Mouse (Mus musculus): ENCODE measurements around the gene E430018J23Rik. TPM values are rescaled to one million over a fixed set of nuclear protein-coding genes. Genes with fewer than 3 reads are reported as not detected.
"Not testable (repeated sequence)": the region's sequence is repeated elsewhere in the genome, so short reads cannot be mapped to it uniquely, and the experiment has no call there.

Gene E430018J23Rik
- polyA plus RNA-seq, 1 experiment from 2014 or later = 8.0 TPM

- 17% methylated on average over 8 of the region's 8 CpGs for WGBS
- H3K27ac ChIP-seq = peak overlapping the region; percentile 99; the same call in 1 of the 2 replicates
- no peaks in the 10 kb centered on the region for H3K9me3 ChIP-seq (replicated peaks)
- peaks cover 38% of the 10 kb centered on the region for H3K4me1 ChIP-seq
- no peak overlapping the region; the same call in 1 of the 2 replicates for H3K9ac ChIP-seq
- H3K27me3 ChIP-seq = no peaks in the 10 kb centered on the region
- H3K36me3 ChIP-seq = peaks cover 24% of the 10 kb centered on the region
- H3K4me3 ChIP-seq (replicated peaks) = peak overlapping the region; percentile 85
- no peak for ATAC-seq (replicated peaks; ENCODE audit: low FRiP score)
- H3K4me2 ChIP-seq = peak overlapping the region; percentile 83
These were observed 46.8 kb downstream of the E430018J23Rik start for GRCm38 (mm10) chr7:127346676-127347075.

DNA sequence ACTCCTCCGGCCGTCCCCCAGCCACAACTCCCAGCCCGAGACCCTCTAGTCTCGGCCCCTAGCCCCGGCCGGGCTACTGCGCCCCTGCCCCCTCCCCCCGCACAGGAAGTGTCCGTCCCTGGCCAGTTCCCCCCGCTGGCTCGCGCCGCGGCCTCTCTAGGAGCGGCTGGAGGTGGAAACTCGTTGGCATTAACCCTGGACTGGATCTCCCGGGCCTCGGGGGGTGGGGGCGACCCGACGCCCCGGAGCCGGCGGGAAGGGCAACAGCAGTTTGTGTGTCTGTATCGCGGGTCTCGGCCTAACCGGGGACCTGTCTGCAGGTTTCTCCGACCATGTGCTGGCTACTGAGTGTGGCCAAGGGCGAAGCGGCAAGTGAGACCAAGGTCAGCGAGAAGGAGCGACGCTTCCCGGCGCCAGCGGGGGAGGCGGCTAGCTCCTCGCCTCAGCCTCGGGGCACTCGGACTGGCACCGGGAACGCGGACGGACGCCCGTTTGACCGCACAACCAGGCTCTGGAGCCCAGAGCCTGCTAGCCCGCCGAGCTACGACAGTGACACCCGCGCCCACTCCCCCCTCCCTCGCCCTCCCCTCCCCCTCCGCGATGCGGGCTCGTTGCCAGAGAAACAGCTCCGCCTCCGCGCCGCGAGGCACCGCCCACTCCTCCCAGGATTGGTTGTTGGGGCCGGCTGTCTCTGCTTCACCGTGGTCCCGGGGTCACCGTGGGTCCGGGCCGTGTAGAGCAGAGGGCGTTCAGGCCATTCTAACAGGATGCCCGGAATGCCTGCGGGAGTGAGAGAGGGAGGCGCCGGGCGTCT, 47.7 kb downstream of the E430018J23Rik start, which contains the start of gene Zfp768:
TSS of gene Zfp768 (minus strand) at position 78 of the 814 bp plus-strand sequence.
- peak within 1 kb of the TSS; percentile 99 for H3K27ac ChIP-seq
- H3K9me3 ChIP-seq (replicated peaks) = no peaks in the 10 kb centered on the region
- H3K27me3 ChIP-seq = no peaks in the 10 kb centered on the region
- under 1% methylated on average over 75 of the region's 76 CpGs for WGBS
- H3K4me3 ChIP-seq (replicated peaks) = peak within 1 kb of the TSS; percentile 85
- peaks cover 31% of the 10 kb centered on the region for H3K36me3 ChIP-seq
- peak within 1 kb of the TSS; percentile 91 for H3K9ac ChIP-seq
- peak within 1 kb of the TSS; percentile 83 for H3K4me2 ChIP-seq
- ATAC-seq (replicated peaks; ENCODE audit: low FRiP score) = peak; percentile 93
- peaks cover 43% of the 10 kb centered on the region for H3K4me1 ChIP-seq

- H3K36me3 ChIP-seq = peaks cover 31% of the 10 kb centered on the region
- H3K4me1 ChIP-seq = peaks cover 43% of the 10 kb centered on the region
- ATAC-seq (replicated peaks; ENCODE audit: low FRiP score) = peak; percentile 65
- peak overlapping the region; percentile 85 for H3K4me3 ChIP-seq (replicated peaks)
- peak overlapping the region; percentile 91 for H3K9ac ChIP-seq
- no peaks in the 10 kb centered on the region for H3K9me3 ChIP-seq (replicated peaks)
- no peaks in the 10 kb centered on the region for H3K27me3 ChIP-seq
- peak overlapping the region; percentile 83 for H3K4me2 ChIP-seq
- H3K27ac ChIP-seq = peak overlapping the region; percentile 99
- WGBS = under 1% methylated on average over 41 of the region's 42 CpGs
These were observed 48.3 kb downstream of the E430018J23Rik start for GRCm38 (mm10) chr7:127345092-127345491.

DNA sequence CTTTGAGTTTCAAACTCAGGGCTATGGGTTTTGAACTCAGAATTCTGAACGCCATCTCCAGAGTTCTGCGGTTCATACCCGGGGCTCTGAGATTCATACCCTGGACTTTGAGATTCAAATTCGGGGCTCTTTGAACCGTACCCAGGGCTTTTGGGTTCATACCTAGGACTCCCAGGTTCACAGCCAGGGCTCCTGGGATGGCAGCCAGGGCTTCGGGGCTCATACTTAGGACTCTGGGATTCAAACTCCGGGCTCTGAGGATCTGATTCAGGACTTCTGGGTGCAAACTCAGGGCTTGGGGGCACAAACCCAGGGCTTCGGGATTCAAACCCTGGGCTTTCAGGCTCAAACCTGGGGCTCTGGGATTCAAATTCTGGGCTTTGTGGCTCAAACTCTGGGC, 49.1 kb downstream of the E430018J23Rik start:
- peaks cover 43% of the 10 kb centered on the region for H3K4me1 ChIP-seq
- peak overlapping the region; percentile 85 for H3K4me3 ChIP-seq (replicated peaks)
- no peaks in the 10 kb centered on the region for H3K9me3 ChIP-seq (replicated peaks)
- 86% methylated on average over 8 of the region's 8 CpGs for WGBS
- H3K27ac ChIP-seq = peak overlapping the region; percentile 99; the same call in 1 of the 2 replicates
- ATAC-seq (replicated peaks; ENCODE audit: low FRiP score) = no peak
- peaks cover 31% of the 10 kb centered on the region for H3K36me3 ChIP-seq
- peak overlapping the region; percentile 91 for H3K9ac ChIP-seq
- no peaks in the 10 kb centered on the region for H3K27me3 ChIP-seq
- H3K4me2 ChIP-seq = peak overlapping the region; percentile 83

DNA sequence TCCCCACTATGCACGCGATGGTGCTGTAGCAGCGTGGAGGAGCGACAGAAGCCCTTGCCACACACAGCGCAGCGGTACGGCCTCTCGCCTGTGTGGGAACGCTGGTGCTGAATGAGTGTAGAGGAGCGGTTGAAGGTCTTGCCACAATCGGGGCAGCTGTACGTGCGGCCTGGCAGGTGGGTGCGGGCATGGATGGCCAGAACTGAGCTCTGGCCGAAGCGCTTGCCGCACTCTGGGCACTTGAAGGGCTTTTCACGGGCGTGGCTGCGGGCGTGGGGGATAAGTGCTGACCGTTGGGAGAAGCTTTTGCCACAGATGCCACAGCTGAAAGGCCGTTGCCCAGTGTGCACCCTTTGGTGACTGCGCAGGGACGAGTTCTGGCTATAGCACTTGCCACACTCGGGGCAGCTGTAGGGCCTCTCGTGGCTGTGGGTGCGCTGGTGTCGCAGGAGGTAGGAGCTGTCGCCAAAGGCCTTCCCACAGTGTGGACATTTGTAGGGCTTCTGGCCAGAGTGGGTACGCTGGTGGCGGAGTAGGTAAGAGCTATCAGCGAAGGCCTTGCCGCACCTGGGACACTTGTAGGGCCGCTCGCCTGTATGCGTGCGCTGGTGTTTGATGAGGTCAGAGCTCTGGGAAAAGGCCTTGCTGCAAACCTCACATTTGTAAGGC, 49.9 kb downstream of the E430018J23Rik start:
- 0 out of 2 replicates have a peak overlapping the region, but pooled peaks have one; percentile 4 for H3K9ac ChIP-seq
- H3K4me2 ChIP-seq = 0 out of 2 replicates have a peak overlapping the region, but pooled peaks have one; percentile 83
- no peak for ATAC-seq (replicated peaks; ENCODE audit: low FRiP score)
- 93% methylated on average over 38 of the region's 38 CpGs for WGBS
- no peaks in the 10 kb centered on the region for H3K27me3 ChIP-seq
- no peak overlapping the region for H3K27ac ChIP-seq
- H3K4me1 ChIP-seq = peaks cover 43% of the 10 kb centered on the region
- H3K4me3 ChIP-seq (replicated peaks) = no peak overlapping the region
- H3K9me3 ChIP-seq (replicated peaks) = no peaks in the 10 kb centered on the region
- H3K36me3 ChIP-seq = peaks cover 31% of the 10 kb centered on the region

GRCm38 (mm10) chr7:127342888-127343287, 50.5 kb downstream of the E430018J23Rik start:
- H3K4me2 ChIP-seq = no peak overlapping the region
- no peaks in the 10 kb centered on the region for H3K9me3 ChIP-seq (replicated peaks)
- 92% methylated on average over 7 of the region's 7 CpGs for WGBS
- H3K36me3 ChIP-seq = peaks cover 31% of the 10 kb centered on the region
- no peak overlapping the region for H3K27ac ChIP-seq
- peaks cover 40% of the 10 kb centered on the region for H3K4me1 ChIP-seq
- H3K4me3 ChIP-seq (replicated peaks) = no peak overlapping the region
- H3K27me3 ChIP-seq = no peaks in the 10 kb centered on the region
- H3K9ac ChIP-seq = 0 out of 2 replicates have a peak overlapping the region, but pooled peaks have one; percentile 4
- ATAC-seq (replicated peaks; ENCODE audit: low FRiP score) = no peak

DNA sequence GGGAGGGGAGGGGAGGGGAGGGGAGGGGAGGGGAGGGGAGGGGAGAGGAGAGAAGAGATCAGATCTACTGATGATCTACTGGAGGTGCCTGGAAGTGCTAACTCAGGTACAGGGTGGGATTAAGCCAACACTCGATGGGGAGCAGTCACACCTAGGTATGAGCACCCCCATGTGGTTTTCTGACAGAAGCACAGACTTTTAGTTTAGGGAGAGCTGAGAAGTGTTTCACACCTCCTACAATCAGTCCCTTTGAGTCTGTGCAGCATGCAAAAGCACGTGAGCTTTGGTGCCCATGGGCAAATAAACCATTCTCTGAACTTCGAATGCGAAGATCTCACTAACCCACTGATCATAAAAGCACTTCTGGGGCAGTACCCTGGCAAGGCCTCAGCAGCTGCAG, 51.1 kb downstream of the E430018J23Rik start:
- H3K4me3 ChIP-seq (replicated peaks) = no peak overlapping the region
- WGBS = 54% methylated on average over 4 of the region's 4 CpGs
- H3K27ac ChIP-seq = no peak overlapping the region
- no peak overlapping the region for H3K9ac ChIP-seq
- H3K36me3 ChIP-seq = peaks cover 31% of the 10 kb centered on the region
- no peaks in the 10 kb centered on the region for H3K9me3 ChIP-seq (replicated peaks)
- no peaks in the 10 kb centered on the region for H3K27me3 ChIP-seq
- H3K4me2 ChIP-seq = no peak overlapping the region
- no peak for ATAC-seq (replicated peaks; ENCODE audit: low FRiP score)
- H3K4me1 ChIP-seq = peaks cover 40% of the 10 kb centered on the region

GRCm38 (mm10) chr7:127341861-127342260, 51.6 kb downstream of the E430018J23Rik start:
- not testable (repeated sequence) for ATAC-seq (replicated peaks; ENCODE audit: low FRiP score); H3K9me3 ChIP-seq (replicated peaks); H3K9ac ChIP-seq; H3K4me3 ChIP-seq (replicated peaks); H3K27me3 ChIP-seq; H3K4me2 ChIP-seq
- Histone ChIP-seq H3K4me1 (peaks cover 36% of the 10 kb centered on the region), H3K27ac (peak overlapping the region; percentile 58), H3K36me3 (peaks cover 31% of the 10 kb centered on the region)
- WGBS = 87% methylated on average over 6 of the region's 6 CpGs

- peaks cover 31% of the 10 kb centered on the region for H3K4me1 ChIP-seq
- H3K4me3 ChIP-seq (replicated peaks) = no peak overlapping the region
- H3K4me2 ChIP-seq = no peak overlapping the region
- no peaks in the 10 kb centered on the region for H3K9me3 ChIP-seq (replicated peaks)
- no peaks in the 10 kb centered on the region for H3K27me3 ChIP-seq
- 81% methylated on average over 8 of the region's 8 CpGs for WGBS
- no peak for ATAC-seq (replicated peaks; ENCODE audit: low FRiP score)
- peak overlapping the region; percentile 58 for H3K27ac ChIP-seq
- peaks cover 31% of the 10 kb centered on the region for H3K36me3 ChIP-seq
- H3K9ac ChIP-seq = no peak overlapping the region
These were observed 52.1 kb downstream of the E430018J23Rik start for GRCm38 (mm10) chr7:127341356-127341755.

Other genes with a start within 250 kb of the E430018J23Rik start
- 59.3 and 66.6 TPM in 2 replicates for gene Cd2bp2, start 197.6 kb downstream of the E430018J23Rik start, polyA plus RNA-seq (2015; fragmentation: Nextera tagmentation; extraction: Ambion mirVana)
- gene Tbc1d10b, start 185.2 kb downstream of the E430018J23Rik start, polyA plus RNA-seq (2015; fragmentation: Nextera tagmentation; extraction: Ambion mirVana) = 23.4 and 26.7 TPM in 2 replicates
- gene Mylpf, start 184.7 kb downstream of the E430018J23Rik start, polyA plus RNA-seq (2015; fragmentation: Nextera tagmentation; extraction: Ambion mirVana) = 51.1 and 90.2 TPM in 2 replicates
- gene Zfp553, start 160.6 kb downstream of the E430018J23Rik start, polyA plus RNA-seq (2015; fragmentation: Nextera tagmentation; extraction: Ambion mirVana) = 41.7 and 46.1 TPM in 2 replicates
- 21.3 and 21.7 TPM in 2 replicates for gene Sept1, start 160.5 kb downstream of the E430018J23Rik start, polyA plus RNA-seq (2015; fragmentation: Nextera tagmentation; extraction: Ambion mirVana)
- gene Zfp771, start 149.4 kb downstream of the E430018J23Rik start, polyA plus RNA-seq (2015; fragmentation: Nextera tagmentation; extraction: Ambion mirVana) = 59.3 and 62.3 TPM in 2 replicates
- gene Dctpp1, start 132.9 kb downstream of the E430018J23Rik start, polyA plus RNA-seq (2015; fragmentation: Nextera tagmentation; extraction: Ambion mirVana) = 224 and 226 TPM in 2 replicates
- gene Sephs2, start 119.6 kb downstream of the E430018J23Rik start, polyA plus RNA-seq (2015; fragmentation: Nextera tagmentation; extraction: Ambion mirVana) = 112 and 113 TPM in 2 replicates
- 0.82 and 1.2 TPM in 2 replicates for gene Itgal, start 97.4 kb downstream of the E430018J23Rik start, polyA plus RNA-seq (2015; fragmentation: Nextera tagmentation; extraction: Ambion mirVana)
- gene Zfp768, start 48.0 kb downstream of the E430018J23Rik start, polyA plus RNA-seq (2015; fragmentation: Nextera tagmentation; extraction: Ambion mirVana) = 21.5 and 25.1 TPM in 2 replicates
- gene Zfp747, start 17.6 kb downstream of the E430018J23Rik start, polyA plus RNA-seq (2015; fragmentation: Nextera tagmentation; extraction: Ambion mirVana) = 8.3 and 10.7 TPM in 2 replicates
- 5.7 and 6.3 TPM in 2 replicates for gene 9130019O22Rik, start 6.5 kb downstream of the E430018J23Rik start, polyA plus RNA-seq (2015; fragmentation: Nextera tagmentation; extraction: Ambion mirVana)
- 7.6 and 8.0 TPM in 2 replicates for gene Zfp764, start 13.2 kb upstream of the E430018J23Rik start, polyA plus RNA-seq (2015; fragmentation: Nextera tagmentation; extraction: Ambion mirVana)
- gene Zfp688, start 28.4 kb upstream of the E430018J23Rik start, polyA plus RNA-seq (2015; fragmentation: Nextera tagmentation; extraction: Ambion mirVana) = 24.5 and 27.1 TPM in 2 replicates
- 8.1 and 8.9 TPM in 2 replicates for gene Zfp689, start 55.5 kb upstream of the E430018J23Rik start, polyA plus RNA-seq (2015; fragmentation: Nextera tagmentation; extraction: Ambion mirVana)
- 36.0 and 47.4 TPM in 2 replicates for gene Prr14, start 66.0 kb upstream of the E430018J23Rik start, polyA plus RNA-seq (2015; fragmentation: Nextera tagmentation; extraction: Ambion mirVana)
- gene Fbrs, start 85.6 kb upstream of the E430018J23Rik start, polyA plus RNA-seq (2015; fragmentation: Nextera tagmentation; extraction: Ambion mirVana) = 10.2 and 11.9 TPM in 2 replicates
- gene Srcap, start 118.4 kb upstream of the E430018J23Rik start, polyA plus RNA-seq (2015; fragmentation: Nextera tagmentation; extraction: Ambion mirVana) = 54.6 and 57.9 TPM in 2 replicates
- gene Gm42715, start 126.0 kb upstream of the E430018J23Rik start, polyA plus RNA-seq (2015; fragmentation: Nextera tagmentation; extraction: Ambion mirVana) = 18.7 and 19.4 TPM in 2 replicates
- gene Tmem265, start 167.8 kb upstream of the E430018J23Rik start, polyA plus RNA-seq (2015; fragmentation: Nextera tagmentation; extraction: Ambion mirVana) = 8.7 and 10.4 TPM in 2 replicates
- 34.6 and 42.5 TPM in 2 replicates for gene Phkg2, start 179.7 kb upstream of the E430018J23Rik start, polyA plus RNA-seq (2015; fragmentation: Nextera tagmentation; extraction: Ambion mirVana)
- 14.1 and 16.4 TPM in 2 replicates for gene Ccdc189, start 195.0 kb upstream of the E430018J23Rik start, polyA plus RNA-seq (2015; fragmentation: Nextera tagmentation; extraction: Ambion mirVana)
- 47.2 and 48.3 TPM in 2 replicates for gene Rnf40, start 195.1 kb upstream of the E430018J23Rik start, polyA plus RNA-seq (2015; fragmentation: Nextera tagmentation; extraction: Ambion mirVana)
- gene Zfp629, start 222.2 kb upstream of the E430018J23Rik start, polyA plus RNA-seq (2015; fragmentation: Nextera tagmentation; extraction: Ambion mirVana) = 17.2 and 18.9 TPM in 2 replicates